Mouse (Mus musculus) kidney, adult 2 months (tissue): ENCODE measurements around the gene Kdf1. TPM values are rescaled to one million over a fixed set of nuclear protein-coding genes. Genes with fewer than 3 reads are reported as not detected.

Source experiments
- DNase-seq: peaks from one replicate; pipeline ENCODE4 v3.0.0; 2021
- H3K27ac ChIP-seq: fragments of 200-500 bp; 2 replicates; pipeline ENCODE4 v1.5.1; 2012; ENCODE audit warnings: low read depth, low read length, control low read depth, inconsistent platforms; ENCODE audit not compliant: insufficient read depth
- H3K27me3 ChIP-seq: fragments of 200-500 bp; replicated peaks from 2 replicates; pipeline ENCODE4 v1.6.1; 2012; ENCODE audit warnings: mild to moderate bottlenecking, moderate library complexity, low read length, inconsistent platforms; ENCODE audit not compliant: control insufficient read depth, insufficient read depth
- H3K36me3 ChIP-seq: fragments of 200-500 bp; 2 replicates; pipeline ENCODE4 v1.6.1; 2012; ENCODE audit warnings: mild to moderate bottlenecking, moderate library complexity, low read length, inconsistent platforms; ENCODE audit not compliant: control insufficient read depth, insufficient read depth
- H3K4me1 ChIP-seq: fragments of 200-500 bp; 2 replicates; pipeline ENCODE4 v1.6.1; 2011; ENCODE audit warnings: low read length; ENCODE audit not compliant: control insufficient read depth, insufficient read depth
- H3K4me3 ChIP-seq: fragments of 200-500 bp; 2 replicates; pipeline ENCODE4 v1.5.1; 2011; ENCODE audit warnings: mild to moderate bottlenecking, low read depth, low read length, control low read depth; ENCODE audit not compliant: insufficient read depth
- CTCF ChIP-seq: fragments of 200-500 bp; conservative IDR thresholded peaks from 2 replicates; pipeline ENCODE4 v1.5.1; 2011; ENCODE audit warnings: low read depth, mild to moderate bottlenecking, control low read depth, low read length, moderate library complexity, mixed read lengths; ENCODE audit not compliant: insufficient read depth, insufficient read length
- POLR2A ChIP-seq: fragments of 200-500 bp; IDR thresholded peaks from one replicate; pipeline ENCODE4 v1.6.1; 2011; ENCODE audit warnings: low read depth, low read length, control low read depth
- WGBS: fragments of 180-500 bp; shearing (Covaris S2); methylation state at CpG from one replicate; pipeline ENCODE4 v1.1.7; 2018; 5-methylcytosine and 5-hydroxymethylcytosine counted together
- polyA plus RNA-seq: library from polyadenylated mRNA; depleted of rRNA; stranded (reverse); fragments of >200 nt; gene quantifications from 2 replicates; pipeline ENCODE4 v1.2.3, GENCODE M21; 2012

Kdf1 gene
- polyA plus RNA-seq, 1 experiment = 39.7 TPM

DNA sequence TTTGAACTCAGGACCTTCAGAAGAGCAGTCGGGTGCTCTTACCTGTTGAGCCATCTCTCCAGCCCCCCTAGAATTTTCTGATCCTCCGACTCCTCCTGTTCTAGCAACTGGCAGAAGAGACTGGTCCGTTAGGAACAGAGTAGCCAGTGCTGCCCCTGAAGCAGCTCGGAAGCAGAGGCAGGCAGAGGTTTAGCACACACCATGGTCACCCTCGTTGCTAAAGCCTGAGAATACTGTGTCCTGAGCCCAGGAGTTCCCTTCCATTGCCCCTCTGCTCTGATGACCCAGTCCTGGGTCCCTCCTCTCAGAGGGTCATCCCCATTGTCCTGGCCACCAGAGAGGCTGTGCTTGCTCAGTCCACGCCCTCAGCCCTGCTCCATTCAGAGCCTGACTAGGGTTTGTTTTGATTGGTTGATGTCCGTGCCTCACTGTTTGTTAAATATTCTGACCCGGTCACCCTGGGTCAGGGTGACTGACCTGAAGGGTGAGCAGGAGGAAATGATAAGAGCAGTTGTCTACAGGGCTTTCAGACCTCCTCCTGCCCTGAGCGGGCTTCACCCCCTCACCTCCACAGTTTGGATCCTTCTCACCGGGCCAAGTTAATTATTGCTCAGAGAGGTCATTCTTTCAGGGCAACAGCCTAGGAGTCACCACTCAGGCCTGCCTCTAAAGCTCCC, 38.4 kb downstream of the Kdf1 start:
- Histone ChIP-seq H3K4me3 (no peak overlapping the region), H3K27me3 (no peaks in the 10 kb centered on the region), H3K36me3 (no peaks in the 10 kb centered on the region), H3K4me1 (peaks cover 8% of the 10 kb centered on the region; the same call in 1 of the 2 replicates), H3K27ac (0 out of 2 replicates have a peak overlapping the region, but pooled peaks have one; percentile 1)
- peak; percentile 90 for DNase-seq
- 28% methylated on average over 10 of the region's 10 CpGs for WGBS
- TF ChIP-seq POLR2A = no peak
- no peak for TF ChIP-seq CTCF

DNA sequence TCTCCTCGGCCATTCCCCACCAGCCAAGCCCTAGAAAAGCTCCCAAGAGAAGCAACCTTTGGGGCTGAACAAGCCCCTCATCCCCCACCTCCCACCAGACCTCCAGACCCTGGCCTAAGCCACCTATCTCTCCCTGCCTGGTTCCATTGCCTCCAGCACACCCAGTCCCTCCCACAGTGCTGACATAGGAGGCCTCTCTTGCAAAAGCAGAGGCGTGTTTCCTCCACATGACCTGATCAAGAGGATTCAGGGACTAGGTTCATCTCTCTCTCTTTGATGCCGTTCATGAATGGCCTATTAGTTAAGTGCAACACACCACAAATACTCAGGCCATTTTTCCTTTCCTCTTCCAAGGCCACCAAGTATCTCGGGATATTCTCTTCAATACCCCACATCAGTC, 41.1 kb downstream of the Kdf1 start:
- WGBS = 78% methylated on average over 4 of the region's 4 CpGs
- DNase-seq = no peak
- H3K4me1 ChIP-seq = peaks cover 18% of the 10 kb centered on the region; the same call in 1 of the 2 replicates

DNA sequence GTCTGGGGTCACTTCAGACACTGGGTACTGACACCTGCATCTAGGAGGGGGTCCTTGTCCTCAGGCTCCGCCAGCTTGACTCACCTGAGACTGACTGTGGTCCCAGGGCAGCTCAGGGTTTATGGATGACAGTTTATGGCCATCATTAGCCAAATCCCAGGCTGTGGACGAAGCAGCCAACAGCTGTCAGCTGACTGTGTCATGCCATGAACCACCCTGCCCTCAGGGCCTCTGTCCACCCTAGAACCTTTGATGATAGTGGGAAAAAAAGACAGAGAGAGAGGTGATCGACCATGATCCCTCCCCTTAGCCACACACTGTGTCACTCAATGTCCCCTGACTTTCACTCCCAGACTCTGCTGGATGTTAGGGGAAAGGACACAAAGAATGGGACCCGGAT, 42.9 kb downstream of the Kdf1 start:
- no peaks in the 10 kb centered on the region for H3K27me3 ChIP-seq
- H3K36me3 ChIP-seq = no peaks in the 10 kb centered on the region
- TF ChIP-seq CTCF (no peak), POLR2A (no peak)
- no peak for DNase-seq
- H3K4me1 ChIP-seq = peaks cover 18% of the 10 kb centered on the region; the same call in 1 of the 2 replicates
- no peak overlapping the region for H3K27ac ChIP-seq
- no peak overlapping the region for H3K4me3 ChIP-seq
- WGBS = 61% methylated on average over 4 of the region's 4 CpGs

More for the DNA sequence above, 41.1 kb downstream of the Kdf1 start:
- H3K36me3 ChIP-seq = no peaks in the 10 kb centered on the region
- no peak overlapping the region for H3K4me3 ChIP-seq
- no peak overlapping the region for H3K27ac ChIP-seq
- no peak for TF ChIP-seq POLR2A
- TF ChIP-seq CTCF = no peak
- no peaks in the 10 kb centered on the region for H3K27me3 ChIP-seq

DNA sequence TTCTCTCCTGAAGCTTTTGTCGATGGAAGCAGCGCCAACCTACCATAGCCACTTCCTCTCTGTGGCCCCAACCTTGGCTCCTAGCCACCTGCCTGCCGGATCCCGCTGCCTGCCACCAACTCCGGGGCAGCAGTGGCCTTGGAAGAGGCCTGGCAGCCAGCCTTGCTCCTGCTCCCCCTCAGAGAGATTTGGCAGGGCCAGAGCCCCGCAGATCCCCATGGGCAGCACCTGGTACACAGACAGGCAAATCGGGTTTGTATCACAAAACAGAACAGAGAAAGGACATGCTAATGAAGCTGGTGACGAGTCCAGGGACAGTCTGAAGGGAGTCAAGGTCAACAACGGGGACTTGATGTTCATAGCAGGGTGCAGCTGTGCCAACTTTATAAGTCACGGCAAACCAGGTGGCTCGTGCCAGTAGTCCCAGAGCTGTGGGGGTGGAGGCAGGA, 44.4 kb downstream of the Kdf1 start:
- H3K27me3 ChIP-seq = no peaks in the 10 kb centered on the region
- peak; percentile 85 for DNase-seq
- H3K4me3 ChIP-seq = no peak overlapping the region
- H3K27ac ChIP-seq = peak overlapping the region; percentile 93
- TF ChIP-seq CTCF (no peak), POLR2A (no peak)
- no peaks in the 10 kb centered on the region for H3K36me3 ChIP-seq
- H3K4me1 ChIP-seq = peaks cover 10% of the 10 kb centered on the region; the same call in 1 of the 2 replicates
- 34% methylated on average over 11 of the region's 11 CpGs for WGBS

DNA sequence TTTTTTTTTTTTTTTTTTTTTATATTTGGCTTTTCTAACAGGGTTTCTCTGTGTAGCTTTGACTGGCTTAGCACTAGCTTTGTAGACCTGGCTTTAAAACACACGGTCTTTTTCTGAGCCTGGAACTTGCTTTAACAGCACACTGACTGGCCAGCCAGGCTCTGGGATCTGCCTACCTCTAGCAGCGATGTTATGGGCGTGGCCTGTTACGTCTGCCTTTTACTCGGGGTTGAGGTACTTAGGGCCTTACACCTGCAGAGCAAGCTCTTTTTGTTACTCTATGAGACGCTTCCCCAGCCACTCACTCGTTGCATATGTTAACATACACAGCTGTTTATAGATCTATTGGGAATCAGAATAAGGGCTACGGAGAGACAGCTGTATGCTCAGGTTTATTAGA, 48.5 kb downstream of the Kdf1 start:
- DNase-seq = peak; percentile 38
- Histone ChIP-seq H3K36me3 (no peaks in the 10 kb centered on the region), H3K27me3 (no peaks in the 10 kb centered on the region), H3K4me1 (peaks cover 21% of the 10 kb centered on the region; the same call in 1 of the 2 replicates), H3K4me3 (no peak overlapping the region), H3K27ac (no peak overlapping the region)
- WGBS = 21% methylated on average over 8 of the region's 8 CpGs
- TF ChIP-seq POLR2A (no peak), CTCF (no peak)

DNA sequence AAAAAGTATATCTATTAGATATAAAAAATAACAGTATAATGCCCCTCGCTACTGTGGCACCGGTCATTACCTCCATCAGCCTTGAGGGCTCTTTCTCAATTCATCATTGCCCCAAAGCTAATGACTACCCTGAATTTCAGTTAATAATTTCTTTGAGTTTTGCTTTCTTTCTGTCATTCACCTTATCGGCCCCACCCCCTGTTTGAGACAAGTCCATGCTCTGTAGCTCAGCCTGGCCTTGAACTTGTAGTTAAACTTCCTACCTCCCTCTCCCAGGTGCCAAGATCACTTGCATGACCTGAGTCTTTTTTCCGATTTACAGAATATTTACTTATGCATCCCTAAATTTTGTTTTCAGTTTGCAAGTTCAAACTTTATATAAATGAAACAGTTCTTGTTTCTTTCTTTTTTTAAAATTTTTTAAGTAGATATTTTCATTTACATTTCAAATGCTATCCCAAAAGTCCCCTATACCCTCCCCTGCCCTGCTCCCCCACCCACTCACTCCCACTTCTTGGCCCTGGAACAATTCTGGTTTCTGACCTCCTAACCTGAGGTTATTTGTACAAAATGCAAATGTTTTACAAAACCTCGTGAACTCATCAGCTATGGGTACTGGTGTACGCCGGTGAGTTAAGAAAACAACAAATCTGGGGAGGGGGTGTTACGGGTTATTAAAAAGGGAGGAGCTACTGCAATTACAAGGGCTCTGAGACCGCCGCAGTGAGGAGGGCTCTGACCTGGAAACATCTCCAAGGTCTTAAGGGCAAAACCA, 50.7 kb downstream of the Kdf1 start:
- Histone ChIP-seq H3K4me3 (no peak overlapping the region), H3K36me3 (no peaks in the 10 kb centered on the region), H3K27ac (peak overlapping the region; percentile 70), H3K4me1 (peaks cover 14% of the 10 kb centered on the region; the same call in 1 of the 2 replicates), H3K27me3 (no peaks in the 10 kb centered on the region)
- DNase-seq = peak; percentile 75
- TF ChIP-seq CTCF = no peak
- no peak for TF ChIP-seq POLR2A
- WGBS = 38% methylated on average over 10 of the region's 10 CpGs

DNA sequence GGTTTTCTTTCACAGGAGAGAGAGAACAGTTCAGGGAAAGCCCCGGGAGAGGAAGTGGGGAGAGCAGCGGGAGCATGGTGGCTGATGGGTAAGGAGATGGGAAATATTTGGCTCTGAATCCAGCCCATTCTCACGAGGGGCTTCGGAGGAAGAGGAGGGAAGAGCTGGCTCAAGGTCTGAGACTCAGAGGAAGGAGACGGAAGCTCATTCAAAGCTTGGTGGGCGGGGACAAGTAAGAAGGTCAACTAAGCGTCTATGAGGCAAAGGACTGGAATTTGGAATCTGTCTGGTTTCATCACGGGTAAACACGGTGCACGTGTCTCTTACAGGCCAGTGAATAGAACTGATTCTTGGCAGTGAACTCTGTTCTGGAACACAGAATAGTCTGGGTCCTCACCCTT, 51.3 kb downstream of the Kdf1 start:
- Histone ChIP-seq H3K4me3 (0 out of 2 replicates have a peak overlapping the region, but pooled peaks have one; percentile 22), H3K27me3 (no peaks in the 10 kb centered on the region), H3K36me3 (no peaks in the 10 kb centered on the region), H3K4me1 (peaks cover 14% of the 10 kb centered on the region; the same call in 1 of the 2 replicates), H3K27ac (peak overlapping the region; percentile 70)
- WGBS = 9% methylated on average over 10 of the region's 10 CpGs
- DNase-seq = peak; percentile 93
- no peak for TF ChIP-seq CTCF
- no peak for TF ChIP-seq POLR2A
